Mouse (Mus musculus) E14TG2a.4 (cell line): ENCODE results near the gene Pde3b.

ENCODE experiments used
- CTCF ChIP-seq: conservative IDR thresholded peaks from 2 replicates; pipeline ENCODE4 v1.5.1; 2014; ENCODE audit warnings: low read length
- NANOG ChIP-seq: IDR thresholded peaks from 2 replicates; pipeline ENCODE4 v1.6.1; 2014; ENCODE audit warnings: borderline replicate concordance, low read length, mixed read lengths
- POU5F1 ChIP-seq: IDR thresholded peaks from 2 replicates; pipeline ENCODE4 v1.6.1; 2014; ENCODE audit warnings: low read length, borderline replicate concordance

DNA sequence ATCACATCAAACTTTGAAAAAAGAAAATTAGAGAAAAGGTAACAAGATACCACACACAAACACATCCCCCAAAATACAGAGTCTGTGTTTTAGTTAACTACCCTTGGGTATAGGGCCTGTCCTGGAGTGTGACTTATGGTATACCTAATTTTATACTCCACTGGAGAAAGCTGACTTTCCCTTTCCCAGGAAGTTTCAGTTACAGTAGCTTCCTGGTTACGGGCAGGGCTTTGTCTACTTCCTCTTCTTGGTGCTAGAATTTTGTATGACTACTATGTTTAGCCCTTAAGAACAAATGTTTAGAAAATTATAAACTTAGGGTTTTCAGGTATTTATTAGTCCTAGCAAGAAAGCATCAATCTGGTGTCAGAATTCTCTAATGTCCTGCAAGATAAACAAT, 111.2 kb downstream of the Pde3b start:
- TF ChIP-seq CTCF (no peak), NANOG (no peak), POU5F1 (no peak)
